Mouse (Mus musculus) forelimb bud, embryonic 11.5 days (tissue): Measurements from ENCODE around the gene Fbxo41.

Experiments
- DNase-seq: peaks from one replicate; pipeline ENCODE4 v3.0.0-alpha.2; 2012; ENCODE audit warnings: low read depth, low spot score

The Fbxo41 gene

DNA sequence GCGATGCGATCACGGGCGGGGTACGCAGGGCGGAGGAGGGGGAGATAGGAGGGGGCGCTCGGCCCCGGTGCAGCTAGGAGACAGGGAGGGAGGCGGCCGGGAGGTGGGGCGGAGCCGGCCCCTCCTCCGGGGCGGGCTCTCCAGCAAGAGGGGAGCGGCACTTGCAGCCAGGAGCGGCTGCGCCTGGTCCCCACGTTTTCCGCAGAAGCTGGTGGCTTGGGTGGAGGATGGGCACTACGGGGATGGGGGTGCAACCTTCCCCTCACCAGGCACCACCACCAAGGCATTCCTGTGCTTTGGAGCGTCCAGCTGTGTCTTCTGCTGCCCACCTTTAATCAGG, at the start of gene Fbxo41:
Gene Fbxo41 (minus strand): TSS at position 84 of the 340 bp plus-strand sequence.
- no peak for DNase-seq

DNA sequence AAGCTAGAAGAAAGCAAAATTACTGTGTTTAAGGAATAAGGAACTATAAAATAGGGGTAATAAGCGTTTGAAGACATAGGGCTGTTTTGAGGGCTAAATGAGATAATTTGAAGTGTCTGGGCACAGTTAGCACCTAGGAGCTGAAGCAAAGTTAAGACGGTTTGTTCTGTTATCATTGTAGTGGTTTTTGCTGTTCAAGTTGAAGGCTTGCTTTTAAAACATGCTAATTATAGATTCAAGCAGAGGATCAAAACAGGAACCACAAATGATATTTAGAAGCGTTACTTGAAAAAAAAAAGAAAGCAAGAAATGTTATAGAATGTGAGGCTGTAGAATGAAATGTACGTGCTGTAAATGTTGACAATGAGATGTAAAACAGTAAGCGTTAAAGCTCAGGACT, 44.8 kb upstream of the Fbxo41 start:
- DNase-seq, result no peak

GRCm38 (mm10) chr6:85544251-85544881, 41.6 kb upstream of the Fbxo41 start:
- DNase-seq, result no peak

DNA sequence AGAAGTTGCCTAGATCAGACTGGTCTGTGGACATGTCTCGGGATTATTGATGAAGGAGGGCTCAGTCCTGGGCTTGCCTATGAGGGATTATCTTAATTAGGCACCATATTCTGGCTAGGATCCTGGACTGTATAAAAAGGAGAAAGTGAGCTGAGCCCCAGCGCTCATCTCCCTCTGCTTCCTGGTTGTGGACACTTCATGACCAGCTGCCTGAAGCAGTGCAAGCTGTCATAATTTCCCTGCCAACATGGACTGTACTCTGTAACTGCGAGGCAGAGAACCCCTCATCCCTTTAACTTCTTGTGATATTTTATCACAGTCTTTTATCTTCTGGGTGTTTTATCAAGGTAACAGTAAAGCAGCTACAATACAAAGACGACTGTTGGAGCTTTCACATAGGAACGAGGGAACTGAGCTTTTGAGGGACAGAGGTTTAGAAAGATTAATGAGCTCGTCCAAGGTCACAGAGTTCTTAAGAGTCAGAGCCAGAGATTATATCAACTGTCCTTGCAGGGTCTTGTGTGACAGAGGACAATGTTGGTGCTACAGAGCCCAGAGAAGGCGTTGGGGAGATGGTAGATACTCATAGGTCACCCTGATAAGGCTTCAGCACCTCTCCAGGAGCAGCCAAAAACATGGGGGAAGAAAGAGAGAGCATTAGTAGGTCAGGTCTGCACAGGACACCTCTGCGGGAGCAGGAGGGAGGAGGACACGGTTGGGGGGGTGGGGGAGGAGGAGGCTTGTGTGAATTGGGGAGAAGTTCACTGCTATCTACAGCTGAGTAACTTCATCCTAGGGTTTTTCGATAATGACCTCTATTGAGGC, 40.8 kb upstream of the Fbxo41 start:
- DNase-seq, result no peak

DNA sequence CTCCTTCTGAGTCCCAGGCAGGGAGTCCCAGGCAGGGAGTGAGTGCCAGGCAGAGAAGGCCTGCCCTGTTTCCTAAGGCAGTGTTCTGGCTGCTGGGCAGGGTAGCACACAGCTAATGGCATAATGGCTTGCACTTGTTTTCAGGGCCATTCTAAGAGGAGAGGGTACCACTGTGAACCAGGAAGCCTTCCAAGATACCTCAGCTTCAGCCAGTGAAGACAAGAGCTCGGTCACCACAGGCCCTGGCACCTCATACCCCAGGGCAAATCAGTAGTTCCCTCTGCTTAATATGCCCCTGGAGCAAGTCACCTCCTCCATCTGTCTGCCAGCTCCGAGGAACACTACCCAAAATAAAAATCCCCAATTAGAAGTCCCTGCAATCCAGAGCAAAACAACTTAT, 20.0 kb upstream of the Fbxo41 start:
- DNase-seq, result no peak

DNA sequence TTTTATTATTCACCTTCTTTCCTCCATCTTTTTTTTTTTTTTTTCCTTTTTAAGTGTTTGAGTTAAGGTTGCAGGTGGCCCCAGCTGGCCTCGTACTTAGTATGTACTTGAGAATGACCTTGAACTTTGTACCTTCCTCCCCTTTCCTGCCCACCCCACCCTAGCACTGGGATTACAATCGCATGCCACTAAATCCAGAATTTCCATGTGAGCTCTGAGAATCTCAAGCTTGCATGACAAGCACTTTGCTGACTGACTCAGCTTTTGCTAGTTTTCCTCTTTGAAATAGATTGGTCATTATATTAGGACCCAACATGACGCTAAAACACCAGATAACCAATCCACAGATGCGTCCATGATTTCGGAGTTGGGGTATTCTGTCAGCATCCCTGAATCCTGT, 19.2 kb upstream of the Fbxo41 start:
- no peak for DNase-seq

GRCm38 (mm10) chr6:85518091-85518693, 15.4 kb upstream of the Fbxo41 start:
- no peak for DNase-seq

DNA sequence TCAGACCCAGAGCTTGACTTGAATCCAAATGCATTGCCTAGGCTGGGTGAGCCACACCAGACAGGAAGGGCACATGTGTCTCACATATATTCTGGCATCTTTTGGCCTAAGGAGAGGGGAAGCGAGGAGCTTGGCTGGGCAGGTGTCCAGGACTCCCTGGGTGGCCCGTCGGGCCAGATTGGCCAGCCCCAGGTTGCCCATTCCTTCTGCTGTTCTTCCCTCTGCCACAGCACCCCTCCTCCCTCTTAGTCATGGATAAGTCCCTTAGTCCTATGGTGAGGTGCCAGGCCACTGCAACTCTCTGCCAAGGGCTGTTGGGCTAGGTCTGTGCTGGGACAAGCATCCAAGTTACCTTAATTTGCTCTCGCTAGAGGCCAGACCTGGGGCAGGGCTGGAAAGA, 13.1 kb upstream of the Fbxo41 start:
- no peak for DNase-seq

DNA sequence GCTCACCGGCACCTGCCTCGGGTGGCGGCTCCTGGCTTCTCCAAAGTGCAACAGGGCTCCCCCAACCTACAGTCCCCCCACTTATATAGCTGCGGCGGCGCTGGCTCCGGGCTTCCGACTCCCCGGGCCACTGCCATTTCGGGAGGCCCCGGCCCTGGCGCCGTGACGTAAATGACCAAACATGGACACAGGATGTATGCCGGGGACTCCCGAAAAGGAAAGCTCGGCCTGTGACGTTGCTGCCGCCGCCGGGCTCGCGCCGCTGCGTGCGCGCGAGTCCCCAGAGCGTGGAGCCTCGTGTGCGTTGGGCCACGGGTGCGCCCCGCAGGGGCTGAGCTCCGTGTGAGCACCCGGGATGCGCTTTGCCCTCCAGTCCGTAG, 10.7 kb upstream of the Fbxo41 start, which contains the start of gene Egr4:
Gene Egr4 (minus strand): TSS at position 59 of the 380 bp plus-strand sequence.
- DNase-seq, result no peak

- DNase-seq, result no peak
Measured at GRCm38 (mm10) chr6:85512577-85513530, 10.1 kb upstream of the Fbxo41 start.

DNA sequence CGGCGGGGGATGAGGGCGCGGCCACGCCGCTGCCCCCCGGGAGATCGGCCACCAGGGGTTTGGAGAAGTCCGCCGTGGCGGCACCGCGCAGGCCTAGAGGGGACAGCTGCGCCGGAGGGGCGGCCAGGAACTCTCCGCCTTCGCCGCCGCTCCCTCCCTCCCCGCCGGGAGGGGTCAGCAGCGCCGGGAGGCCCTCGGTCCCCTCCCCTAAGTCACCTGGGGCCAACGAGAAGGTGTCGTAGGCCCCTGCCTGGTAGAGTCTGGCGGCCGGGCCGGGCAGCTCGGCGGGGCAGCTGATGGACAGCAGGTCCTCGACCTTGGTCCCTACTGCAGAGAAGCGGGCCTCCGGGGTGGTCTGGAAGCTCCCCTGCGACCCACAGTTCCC, 9.3 kb upstream of the Fbxo41 start:
- DNase-seq, result no peak

DNA sequence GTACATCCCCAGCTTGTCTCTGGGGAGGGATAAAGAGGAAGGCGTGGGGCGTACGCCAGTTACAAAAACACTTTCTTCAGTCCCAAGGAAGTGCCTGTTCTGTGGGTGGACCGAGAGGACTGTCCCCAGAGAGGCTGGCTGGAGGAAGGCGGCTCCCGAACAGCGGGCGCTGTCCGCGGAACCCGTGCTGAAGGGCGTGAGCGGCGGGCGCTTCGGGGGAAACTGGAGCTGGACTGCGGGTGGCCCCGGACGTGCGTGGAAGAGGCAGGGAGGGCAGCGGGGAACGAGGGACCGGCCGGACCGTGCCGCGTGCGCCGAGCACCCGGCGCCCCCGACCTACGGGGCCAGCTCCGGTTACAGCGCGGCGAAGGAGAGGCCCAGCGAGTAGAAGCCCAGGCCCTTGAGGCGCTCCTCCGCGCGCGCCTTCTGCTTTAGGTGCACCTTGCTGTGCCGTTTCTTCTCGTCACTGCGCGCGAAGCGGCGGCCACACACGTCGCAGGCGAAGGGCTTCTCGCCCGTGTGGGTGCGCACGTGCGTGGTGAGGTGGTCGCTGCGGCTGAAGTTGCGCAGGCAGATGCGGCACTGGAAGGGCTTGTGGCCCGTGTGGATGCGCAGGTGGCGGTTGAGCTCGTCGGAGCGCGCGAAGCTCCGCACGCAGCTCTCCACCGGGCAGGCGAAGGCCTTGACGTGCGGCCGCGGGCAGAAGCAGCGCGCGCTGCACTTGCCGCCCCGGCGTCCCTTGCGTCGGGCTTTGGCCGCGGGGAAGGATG, 8.7 kb upstream of the Fbxo41 start:
- no peak for DNase-seq

- no peak for DNase-seq
Measured at GRCm38 (mm10) chr6:85510476-85510875, 7.7 kb upstream of the Fbxo41 start.

GRCm38 (mm10) chr6:85508602-85509001, 5.8 kb upstream of the Fbxo41 start:
- no peak for DNase-seq

GRCm38 (mm10) chr6:85504908-85505307, 2.1 kb upstream of the Fbxo41 start:
- DNase-seq, result no peak

DNA sequence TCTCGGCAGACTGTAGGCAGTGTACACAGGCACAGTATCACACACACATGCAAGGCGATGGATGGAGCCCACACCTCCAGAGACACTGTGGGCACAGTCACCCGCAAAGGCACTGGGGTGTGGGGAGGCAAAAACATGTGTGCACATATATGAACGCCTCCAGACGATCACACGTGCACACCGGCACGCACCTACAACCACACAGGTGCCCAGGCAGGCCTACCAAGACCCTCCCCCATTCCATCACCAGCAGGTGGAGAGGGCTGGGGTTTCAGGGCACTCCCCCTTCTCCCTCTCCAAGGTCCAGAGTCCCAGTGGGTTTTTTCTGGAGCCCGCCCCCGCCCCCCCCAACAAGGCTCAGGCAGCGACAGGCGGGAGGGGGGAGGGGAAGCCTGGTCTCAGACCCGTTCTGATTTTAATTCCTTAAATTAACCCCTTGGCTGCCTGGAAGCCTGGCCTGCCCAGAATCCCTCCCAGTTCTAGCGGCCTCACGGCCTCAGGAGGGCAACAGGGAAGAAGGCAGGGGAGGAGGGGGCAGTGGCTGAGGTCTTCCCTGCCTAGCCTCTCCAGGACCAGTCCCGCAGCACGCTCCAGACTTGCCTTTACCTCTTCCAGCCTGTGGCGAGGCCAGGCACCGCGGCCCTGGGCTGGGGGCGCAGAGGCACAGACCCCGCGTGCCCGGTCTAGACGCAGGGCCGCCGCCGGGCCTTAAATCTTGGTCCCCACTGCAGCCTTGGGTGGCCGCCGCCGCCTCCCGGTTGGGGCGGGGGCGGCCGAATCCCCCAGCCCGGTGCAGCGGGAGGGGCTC, 487 bp downstream of the Fbxo41 start:
- DNase-seq, result no peak

DNA sequence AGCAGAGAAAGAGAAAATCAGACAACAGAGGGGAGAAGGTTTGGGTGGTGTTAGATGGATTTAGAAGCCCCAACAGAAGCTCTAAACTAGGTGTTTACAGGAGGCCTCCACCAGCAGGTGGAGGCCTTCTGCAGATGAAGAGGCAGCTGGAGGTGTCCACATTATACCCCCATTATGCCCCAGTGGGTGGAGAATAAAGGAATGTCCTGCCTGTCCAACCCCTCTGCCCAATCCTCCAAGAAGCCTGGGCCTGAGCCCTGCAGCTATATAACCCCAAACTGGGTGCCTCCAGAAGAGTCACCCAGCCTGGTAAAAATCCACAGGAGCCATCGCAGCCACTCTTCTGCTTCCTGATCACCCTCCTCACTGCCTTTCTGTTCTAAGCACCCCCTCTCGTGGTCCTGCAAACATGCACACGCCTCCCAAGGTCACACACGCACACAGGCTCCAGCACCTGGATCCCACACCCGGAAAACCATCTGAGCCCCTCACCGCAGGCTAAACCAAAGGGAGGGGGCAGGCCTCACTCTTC, 1.2 kb downstream of the Fbxo41 start:
- no peak for DNase-seq

- no peak for DNase-seq
Measured at GRCm38 (mm10) chr6:85500416-85500815, 2.4 kb downstream of the Fbxo41 start.

GRCm38 (mm10) chr6:85498147-85498546, 4.6 kb downstream of the Fbxo41 start:
- no peak for DNase-seq

GRCm38 (mm10) chr6:85496976-85497375, 5.8 kb downstream of the Fbxo41 start:
- DNase-seq, result no peak
